Mouse (Mus musculus): ENCODE measurements at regions not wholly inside any gene's neighbourhood (a gene's known extent, or its start where the extent isn't known, plus 50 kb on each side); places are given as distances from the start of the nearest gene placed in this dataset.

GRCm38 (mm10) chr15:37166744-37167143, 159.2 kb upstream of the Zfp706 start:
- DNase-seq (ENCODE audit: low read depth, low spot score) = no peak

GRCm38 (mm10) chr15:37165887-37166507, 158.4 kb upstream of the Zfp706 start:
- DNase-seq (ENCODE audit: low read depth, low spot score) = no peak

GRCm38 (mm10) chr15:37165216-37165615, 157.6 kb upstream of the Zfp706 start:
- DNase-seq (ENCODE audit: low read depth, low spot score) = no peak

GRCm38 (mm10) chr15:37164191-37165135, 156.9 kb upstream of the Zfp706 start:
- no peak for DNase-seq (ENCODE audit: low read depth, low spot score)

GRCm38 (mm10) chr15:37159956-37160355, 152.4 kb upstream of the Zfp706 start:
- no peak for DNase-seq (ENCODE audit: low read depth, low spot score)

- peak; percentile 14 for DNase-seq (ENCODE audit: low read depth, low spot score)
Observed at GRCm38 (mm10) chr15:37159349-37159748, 151.8 kb upstream of the Zfp706 start.

- no peak for DNase-seq (ENCODE audit: low read depth, low spot score)
Observed at GRCm38 (mm10) chr15:37157386-37157785, 149.8 kb upstream of the Zfp706 start.

- no peak for DNase-seq (ENCODE audit: low read depth, low spot score)
Observed at GRCm38 (mm10) chr15:37154934-37155333, 147.4 kb upstream of the Zfp706 start.

- DNase-seq (ENCODE audit: low read depth, low spot score) = no peak
Observed at GRCm38 (mm10) chr15:37153177-37153576, 145.6 kb upstream of the Zfp706 start.

- DNase-seq (ENCODE audit: low read depth, low spot score) = peak; percentile 75
Observed at GRCm38 (mm10) chr15:37135590-37136164, 128.1 kb upstream of the Zfp706 start.

GRCm38 (mm10) chr15:37134913-37135589, 127.5 kb upstream of the Zfp706 start:
- peak; percentile 94 for DNase-seq (ENCODE audit: low read depth, low spot score)

- DNase-seq (ENCODE audit: low read depth, low spot score) = peak; percentile 53
Observed at GRCm38 (mm10) chr15:37134386-37134785, 126.8 kb upstream of the Zfp706 start.

- DNase-seq (ENCODE audit: low read depth, low spot score) = peak; percentile 71
Observed at GRCm38 (mm10) chr15:37133916-37134315, 126.3 kb upstream of the Zfp706 start.

- no peak for DNase-seq (ENCODE audit: low read depth, low spot score)
Observed at GRCm38 (mm10) chr15:37127681-37128080, 120.1 kb upstream of the Zfp706 start.

- DNase-seq (ENCODE audit: low read depth, low spot score) = no peak
Observed at GRCm38 (mm10) chr15:37127170-37127569, 119.6 kb upstream of the Zfp706 start.

- no peak for DNase-seq (ENCODE audit: low read depth, low spot score)
Observed at GRCm38 (mm10) chr15:37125823-37126222, 118.2 kb upstream of the Zfp706 start.

GRCm38 (mm10) chr15:37124951-37125350, 117.4 kb upstream of the Zfp706 start:
- peak; percentile 78 for DNase-seq (ENCODE audit: low read depth, low spot score)

- peak; percentile 83 for DNase-seq (ENCODE audit: low read depth, low spot score)
Observed at GRCm38 (mm10) chr15:37124299-37124698, 116.7 kb upstream of the Zfp706 start.

- peak; percentile 89 for DNase-seq (ENCODE audit: low read depth, low spot score)
Observed at GRCm38 (mm10) chr15:37120381-37120780, 112.8 kb upstream of the Zfp706 start.

- DNase-seq (ENCODE audit: low read depth, low spot score) = peak; percentile 87
Observed at GRCm38 (mm10) chr15:37114119-37114518, 106.5 kb upstream of the Zfp706 start.

- DNase-seq (ENCODE audit: low read depth, low spot score) = no peak
Observed at GRCm38 (mm10) chr15:37110462-37110861, 102.9 kb upstream of the Zfp706 start.

- DNase-seq (ENCODE audit: low read depth, low spot score) = peak; percentile 71
Observed at GRCm38 (mm10) chr15:37102035-37102555, 94.5 kb upstream of the Zfp706 start.
